Mouse (Mus musculus) adrenal gland, adult 8-10 months (tissue): Measurements from ENCODE around the gene Fam166a. TPM values are rescaled to one million over a fixed set of nuclear protein-coding genes. Genes with fewer than 3 reads are reported as not detected.
"Not testable (repeated sequence)": the region's sequence is repeated elsewhere in the genome, so short reads cannot be mapped to it uniquely, and the experiment has no call there.

Experiments used
- DNase-seq: peaks from one replicate; pipeline ENCODE4 v3.0.0; 2022
- total RNA-seq, 4 experiments: library from RNA; stranded (reverse); gene quantifications; 2 replicates each; pipeline ENCODE4 v1.2.4; 2022

The Fam166a gene
- total RNA-seq, 4 experiments from 2014 or later = 0.27 TPM; not detected in 3

GRCm38 (mm10) chr2:25243342-25243741, 24.8 kb downstream of the Fam166a start:
- no peak for DNase-seq

- DNase-seq = no peak
Measured at GRCm38 (mm10) chr2:25244144-25244543, 25.6 kb downstream of the Fam166a start.

GRCm38 (mm10) chr2:25246183-25247072, 27.9 kb downstream of the Fam166a start, which contains the start of gene AL732309.1:
Gene AL732309.1 (minus strand): TSS chr2:25246863.
- no peak for DNase-seq

- DNase-seq = no peak
Measured at GRCm38 (mm10) chr2:25252331-25252730, 33.8 kb downstream of the Fam166a start.

GRCm38 (mm10) chr2:25255284-25255779, 36.8 kb downstream of the Fam166a start, which contains the start of gene Tmem203:
Gene Tmem203 (plus strand): TSS chr2:25255439.
- peak; percentile 76 for DNase-seq

- not testable (repeated sequence) for DNase-seq
Measured at GRCm38 (mm10) chr2:25256443-25257109, 38.0 kb downstream of the Fam166a start.

- DNase-seq = not testable (repeated sequence)
Measured at GRCm38 (mm10) chr2:25257250-25257649, 38.7 kb downstream of the Fam166a start.

GRCm38 (mm10) chr2:25258887-25259286, 40.3 kb downstream of the Fam166a start:
- no peak for DNase-seq

- no peak for DNase-seq
Measured at GRCm38 (mm10) chr2:25261870-25262269, 43.3 kb downstream of the Fam166a start.

GRCm38 (mm10) chr2:25262291-25262767, 43.8 kb downstream of the Fam166a start, which contains the start of gene Tprn:
Gene Tprn (plus strand): TSS chr2:25262618.
- peak; percentile 95 for DNase-seq

GRCm38 (mm10) chr2:25262795-25263622, 44.5 kb downstream of the Fam166a start:
- no peak for DNase-seq

GRCm38 (mm10) chr2:25263623-25264285, 45.2 kb downstream of the Fam166a start:
- no peak for DNase-seq

GRCm38 (mm10) chr2:25264286-25264660, 45.7 kb downstream of the Fam166a start:
- DNase-seq = no peak

GRCm38 (mm10) chr2:25264851-25265250, 46.3 kb downstream of the Fam166a start:
- no peak for DNase-seq

GRCm38 (mm10) chr2:25265897-25266656, 47.5 kb downstream of the Fam166a start:
- no peak for DNase-seq

- no peak for DNase-seq
Measured at GRCm38 (mm10) chr2:25266720-25267119, 48.2 kb downstream of the Fam166a start.

- DNase-seq = no peak
Measured at GRCm38 (mm10) chr2:25267241-25267640, 48.7 kb downstream of the Fam166a start.

- no peak for DNase-seq
Measured at GRCm38 (mm10) chr2:25267746-25268309, 49.3 kb downstream of the Fam166a start.
